Mouse (Mus musculus) left cerebral cortex, postnatal 36 days (tissue): Measurements from ENCODE around the gene Cnot2. TPM values are rescaled to one million over a fixed set of nuclear protein-coding genes. Genes with fewer than 3 reads are reported as not detected.
"Not testable (repeated sequence)": the region's sequence is repeated elsewhere in the genome, so short reads cannot be mapped to it uniquely, and the experiment has no call there.

ENCODE experiments used
- DNase-seq, 2 experiments: peaks; one replicate each; pipeline ENCODE4 v3.0.0; 2021 to 2022; ENCODE audit warnings: low spot score in 2 of 2, mixed read lengths in 1 of 2
- intact Hi-C: fragments of 180-260 bp; cut with DNase I; formaldehyde crosslinking; loops from one replicate; pipeline ENCODE4 v1.15.1; 2025
- total RNA-seq, 2 experiments: library from RNA; stranded (reverse); gene quantifications; 2 replicates each; pipeline ENCODE4 v1.2.3; 2021

The Cnot2 gene
- 10 to 100 TPM; 67.9 to 81.0 TPM for total RNA-seq

DNA sequence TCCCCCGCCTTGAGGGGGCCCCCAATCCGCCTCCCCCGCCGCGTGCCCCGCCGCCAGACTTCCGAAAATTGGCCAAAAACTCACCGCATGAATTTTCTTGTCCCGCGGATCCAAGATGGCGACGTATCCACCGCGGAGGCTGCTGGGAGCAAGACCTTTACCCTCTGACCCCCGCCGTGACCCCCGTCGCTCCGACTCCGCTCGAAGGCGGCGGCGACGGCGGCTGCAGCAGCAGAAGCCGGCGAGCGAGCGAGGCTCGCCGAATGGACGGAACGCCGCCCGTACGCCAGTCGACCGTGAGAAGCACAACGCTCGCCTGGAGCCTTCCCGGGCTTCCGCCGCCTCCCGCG is at the start of gene Cnot2:
Cnot2 (minus strand) TSS at position 143 of the 350 bp plus-strand sequence.
- intact Hi-C loops = loop anchor here (5.0 kb wide), 2 partner anchors 44 to 249 kb away; no protein-coding TSS in a partner anchor
- DNase-seq = peak; percentile 95 to 96

- DNase-seq = no peak
- intact Hi-C loops = no loop called here
Observed at GRCm38 (mm10) chr10:116628926-116629325, 47.6 kb upstream of the Cnot2 start.

- no peak for DNase-seq
- intact Hi-C loops = no loop called here
Observed at GRCm38 (mm10) chr10:116626009-116626408, 44.7 kb upstream of the Cnot2 start.

- intact Hi-C loops, DNase-seq: not testable (repeated sequence)
Observed at GRCm38 (mm10) chr10:116613250-116613649, 31.9 kb upstream of the Cnot2 start.

GRCm38 (mm10) chr10:116604905-116605162 is 23.5 kb upstream of the Cnot2 start:
- intact Hi-C loops = no loop called here
- DNase-seq = no peak

DNA sequence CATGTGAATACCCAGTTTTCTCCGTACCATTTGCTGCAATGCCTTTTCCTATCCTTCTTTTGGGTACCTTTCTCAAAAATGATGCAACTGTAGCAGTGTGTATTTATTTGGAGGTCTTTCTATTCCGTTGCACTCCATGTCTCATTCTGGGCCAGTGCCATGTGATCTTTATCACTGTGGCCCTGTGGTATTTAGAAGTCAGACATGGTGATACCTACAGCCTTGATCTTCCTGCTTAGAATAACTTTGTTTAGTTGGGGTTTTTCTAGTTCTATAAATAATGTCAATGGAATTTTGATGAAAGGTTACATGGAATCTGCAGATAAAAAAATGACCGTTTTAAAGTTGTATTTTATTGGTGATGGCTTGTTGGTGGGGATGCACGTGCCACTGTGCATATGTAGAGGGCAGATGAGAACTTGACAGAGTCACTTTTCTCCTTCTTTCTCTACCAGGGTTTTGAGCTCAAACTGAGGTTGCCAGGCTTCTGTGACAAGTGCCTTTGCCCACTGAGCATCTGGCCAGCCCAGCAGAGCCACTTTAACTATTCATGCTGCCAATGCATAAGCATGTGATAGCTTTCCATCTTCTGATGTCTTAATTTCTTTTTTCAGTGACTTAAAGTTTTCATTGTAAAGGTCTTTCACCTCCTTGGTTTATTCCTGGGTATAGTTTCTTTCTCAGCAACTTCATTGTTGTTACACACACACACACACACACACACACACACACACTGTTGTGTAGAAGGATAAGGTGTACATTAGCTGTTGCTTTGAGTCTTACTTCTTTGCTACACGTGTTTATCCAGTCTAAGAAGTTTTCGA is 23.0 kb upstream of the Cnot2 start:
- no peak for DNase-seq
- intact Hi-C loops = no loop called here

GRCm38 (mm10) chr10:116599056-116599850 is 17.9 kb upstream of the Cnot2 start:
- no peak for DNase-seq
- intact Hi-C loops = no loop called here

- intact Hi-C loops = loop anchor here (5.0 kb wide), 2 partner anchors 45 to 250 kb away; no protein-coding TSS in a partner anchor
- no peak for DNase-seq
Observed at GRCm38 (mm10) chr10:116582738-116583137, 1.4 kb upstream of the Cnot2 start.

- intact Hi-C loops = loop anchor here (5.0 kb wide), 2 partner anchors 45 to 250 kb away; no protein-coding TSS in a partner anchor
Observed at GRCm38 (mm10) chr10:116581719-116582481, 589 bp upstream of the Cnot2 start.

GRCm38 (mm10) chr10:116580591-116581358 is 536 bp downstream of the Cnot2 start:
- DNase-seq = peak in 1 of 2 experiments; percentile 38
- intact Hi-C loops = loop anchor here (5.0 kb wide), 2 partner anchors 43 to 248 kb away; no protein-coding TSS in a partner anchor

More at GRCm38 (mm10) chr10:116581719-116582481, 589 bp upstream of the Cnot2 start:
- DNase-seq = no peak

GRCm38 (mm10) chr10:116579478-116579877 is 1.8 kb downstream of the Cnot2 start:
- intact Hi-C loops = no loop called here
- no peak for DNase-seq

DNA sequence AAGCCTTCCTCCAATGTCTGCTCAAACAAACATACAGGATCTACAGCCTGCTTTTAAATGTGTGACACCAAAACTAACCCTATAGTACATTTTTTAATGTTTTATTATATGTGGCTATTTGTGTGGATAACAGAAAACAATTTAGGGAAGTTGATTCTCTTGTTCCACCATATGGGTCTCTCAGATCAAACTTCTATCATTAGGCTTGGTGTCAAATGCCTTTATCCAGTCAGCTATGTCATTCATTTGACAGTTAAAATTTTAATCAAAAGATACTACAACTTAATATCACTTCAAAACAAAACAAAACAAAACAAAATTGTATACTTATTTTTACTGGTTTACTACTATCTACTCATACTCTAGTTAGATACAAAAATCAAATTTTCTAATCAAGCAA is 2.9 kb downstream of the Cnot2 start:
- intact Hi-C loops = no loop called here
- no peak for DNase-seq

GRCm38 (mm10) chr10:116577181-116577580 is 4.1 kb downstream of the Cnot2 start:
- DNase-seq = no peak
- intact Hi-C loops = no loop called here

GRCm38 (mm10) chr10:116576071-116576470 is 5.2 kb downstream of the Cnot2 start:
- intact Hi-C loops, DNase-seq: not testable (repeated sequence)

DNA sequence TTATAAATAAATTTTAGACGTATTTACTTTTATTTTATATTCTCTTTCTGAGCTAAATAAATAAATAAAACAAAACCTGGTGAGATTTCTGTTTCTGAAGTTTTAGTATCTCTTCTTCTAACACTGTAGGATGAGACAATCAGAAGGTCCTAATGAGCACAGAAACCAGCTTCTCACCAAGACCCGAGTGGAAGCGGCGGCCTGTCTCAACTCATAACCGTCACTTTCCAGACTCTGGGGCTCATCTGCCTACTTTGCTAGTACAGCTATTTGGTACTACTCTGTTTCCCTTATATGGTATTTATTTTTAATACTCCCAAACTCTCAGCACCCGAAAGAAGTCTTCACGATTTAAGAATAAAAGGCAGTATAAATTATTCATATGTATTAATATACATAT is 10.8 kb downstream of the Cnot2 start:
- DNase-seq = no peak
- intact Hi-C loops = loop anchor here (1.0 kb wide), 1 partner anchor 38 kb away; no protein-coding TSS in a partner anchor

GRCm38 (mm10) chr10:116568539-116568938 is 12.8 kb downstream of the Cnot2 start:
- intact Hi-C loops = no loop called here
- DNase-seq = no peak

GRCm38 (mm10) chr10:116567491-116568405 is 13.6 kb downstream of the Cnot2 start:
- intact Hi-C loops = no loop called here
- DNase-seq = no peak

DNA sequence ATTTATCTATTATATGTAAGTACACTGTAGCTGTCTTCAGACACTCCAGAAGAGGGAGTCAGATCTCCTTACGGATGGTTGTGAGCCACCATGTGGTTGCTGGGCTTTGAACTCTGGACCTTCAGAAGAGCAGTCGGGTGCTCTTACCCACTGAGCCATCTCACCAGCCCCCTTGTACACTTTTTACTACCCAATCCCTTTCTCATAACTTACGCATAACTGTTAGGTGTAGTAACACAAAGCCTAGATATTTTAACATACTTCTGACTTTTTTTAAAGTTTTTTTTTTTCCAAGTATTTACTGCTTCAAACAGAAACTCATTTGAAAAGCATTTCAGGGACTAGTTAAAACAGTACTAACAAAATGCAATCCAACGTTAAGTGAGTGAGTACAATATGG is 14.8 kb downstream of the Cnot2 start:
- intact Hi-C loops, DNase-seq: not testable (repeated sequence)
